Mouse (Mus musculus) liver, adult (tissue): ENCODE data around the gene Nobox.

Source experiments
- GATA4 ChIP-seq: IDR thresholded peaks from 2 replicates; pipeline ENCODE4 v1.6.1; 2014; ENCODE audit warnings: mild to moderate bottlenecking, low read length; ENCODE audit not compliant: insufficient replicate concordance

The Nobox gene

GRCm38 (mm10) chr6:43295908-43296307, 13.4 kb downstream of the Nobox start:
- peak; percentile 22; the same call in 1 of the 2 replicates for TF ChIP-seq GATA4

GRCm38 (mm10) chr6:43293175-43293574, 16.2 kb downstream of the Nobox start:
- no peak for TF ChIP-seq GATA4

- no peak for TF ChIP-seq GATA4
Measured at GRCm38 (mm10) chr6:43292471-43293076, 16.8 kb downstream of the Nobox start.

GRCm38 (mm10) chr6:43292041-43292440, 17.3 kb downstream of the Nobox start:
- no peak; the same call in 1 of the 2 replicates for TF ChIP-seq GATA4

GRCm38 (mm10) chr6:43280481-43280880, 28.9 kb downstream of the Nobox start:
- TF ChIP-seq GATA4, result no peak

GRCm38 (mm10) chr6:43278247-43278646, 31.1 kb downstream of the Nobox start:
- no peak for TF ChIP-seq GATA4

- TF ChIP-seq GATA4, result no peak
Measured at GRCm38 (mm10) chr6:43274123-43274522, 35.2 kb downstream of the Nobox start.

GRCm38 (mm10) chr6:43272597-43272996, 36.8 kb downstream of the Nobox start:
- TF ChIP-seq GATA4, result no peak

- TF ChIP-seq GATA4, result peak; percentile 44; the same call in 1 of the 2 replicates
Measured at GRCm38 (mm10) chr6:43266356-43266755, 43.0 kb downstream of the Nobox start.

- TF ChIP-seq GATA4, result peak; percentile 22; the same call in 1 of the 2 replicates
Measured at GRCm38 (mm10) chr6:43265363-43266041, 43.9 kb downstream of the Nobox start, which contains the start of gene Arhgef5. Arhgef5 (plus strand) TSS chr6:43265582.

- peak; percentile 82; the same call in 1 of the 2 replicates for TF ChIP-seq GATA4
Measured at GRCm38 (mm10) chr6:43260756-43261155, 48.6 kb downstream of the Nobox start.

- no peak for TF ChIP-seq GATA4
Measured at GRCm38 (mm10) chr6:43254193-43254926, 55.0 kb downstream of the Nobox start.
